9 mouse cellular contexts compared by ENCODE assay signal in genomic region chr7:109493319-109494316, GRCm38 (mm10). TPM values are rescaled to one million over a fixed set of nuclear protein-coding genes. Genes with fewer than 3 reads are reported as not detected.
DNase-seq lines count a peak whose midpoint lies in the region; ATAC-seq lines count a peak whose summit lies in the region.
"Had no signal": no experiment of that assay in that cellular context is flagged by ENCODE, and none has a peak within 500 bp of the region (broad histone marks: within the 10 kb centered on the region; RNA-seq: fewer than 3 reads in every experiment).

No protein-coding gene starts in this region.

- no peak overlapping the region; the same call in 1 of the 2 replicates for H3K9ac ChIP-seq in heart, embryonic 11.5 days (ENCODE audit: low read depth, low read length)
- H3K9ac ChIP-seq in neural tube, embryonic 12.5 days: peak overlapping the region; percentile 40; the same call in 1 of the 2 replicates

- no peaks in the 10 kb centered on the region for H3K36me3 ChIP-seq in heart, embryonic 11.5 days (ENCODE audit: control insufficient read depth, insufficient read depth, low read length)
- no peaks in the 10 kb centered on the region for H3K36me3 ChIP-seq in neural tube, embryonic 12.5 days

- H3K4me2 ChIP-seq in heart, embryonic 11.5 days: peak overlapping the region; percentile 56
- peak overlapping the region; percentile 55 for H3K4me2 ChIP-seq in neural tube, embryonic 12.5 days (replicated peaks)

- no peak for ATAC-seq in heart, embryonic 11.5 days (replicated peaks; ENCODE audit: insufficient number of reproducible peaks, low FRiP score, low TSS enrichment)
- peak; percentile 82 for ATAC-seq in neural tube, embryonic 12.5 days (ENCODE audit: low FRiP score, low read depth)
- ATAC-seq in inflammation-experienced regulatory T-cells, adult 6 months: no peak

- DNase-seq in heart, adult 9 months (ENCODE audit: low spot score in 2 of 2): no peak
- peak; percentile 69 for DNase-seq in cerebellum, adult 8-10 months
- DNase-seq in frontal cortex, adult 2 months (ENCODE audit: extremely low spot score in 1 of 2, low spot score in 1 of 2): peak; percentile 41 to 60
- DNase-seq in layer of hippocampus, postnatal 25 days (ENCODE audit: extremely low spot score in 1 of 2, low spot score in 1 of 2): peak; percentile 25 to 49
- no peak for DNase-seq in thymus, postnatal 25 days

- no peaks in the 10 kb centered on the region for H3K9me3 ChIP-seq in heart, embryonic 11.5 days (replicated peaks; ENCODE audit: control insufficient read depth, low read length)
- no peaks in the 10 kb centered on the region for H3K9me3 ChIP-seq in neural tube, embryonic 12.5 days

- peak overlapping the region; percentile 26 for H3K4me3 ChIP-seq in heart, embryonic 11.5 days (ENCODE audit: low read depth, low read length)
- 0 out of 2 replicates have a peak overlapping the region, but pooled peaks have one; percentile 11 for H3K4me3 ChIP-seq in neural tube, embryonic 12.5 days

- 18% methylated on average over 21 of the region's 21 CpGs for WGBS in heart, embryonic 11.5 days (ENCODE audit: insufficient replicate concordance)
- WGBS in neural tube, embryonic 12.5 days: 12% methylated on average over 21 of the region's 21 CpGs

- H3K27ac ChIP-seq in heart, embryonic 11.5 days (ENCODE audit: low read depth, low read length): no peak overlapping the region
- no peak overlapping the region for H3K27ac ChIP-seq in neural tube, embryonic 12.5 days

- peaks cover 26% of the 10 kb centered on the region for H3K27me3 ChIP-seq in heart, embryonic 11.5 days (ENCODE audit: control insufficient read depth, insufficient read depth, low read length)
- peaks cover 3% of the 10 kb centered on the region for H3K27me3 ChIP-seq in neural tube, embryonic 12.5 days (replicated peaks)

- peaks cover 4% of the 10 kb centered on the region; the same call in 1 of the 2 replicates for H3K4me1 ChIP-seq in heart, embryonic 11.5 days (ENCODE audit: control insufficient read depth, insufficient read depth, low read length)
- peaks cover 13% of the 10 kb centered on the region for H3K4me1 ChIP-seq in neural tube, embryonic 12.5 days

RNA-seq across cellular contexts. Expression of gene Trim66, which starts 14.3 kb away (rescaled TPM):
- 0.03 and 0.04 TPM in 2 replicates for polyA plus RNA-seq in heart, embryonic 11.5 days (2014; fragmentation: Nextera tagmentation; extraction: Ambion mirVana)
- polyA plus RNA-seq in frontal cortex, adult 2 months (2012; rRNA removed): 7.9 and 9.6 TPM in 2 replicates
- total RNA-seq in layer of hippocampus, postnatal 25 days (2021): 1 to 10 TPM; 4.5 to 5.0 TPM
- polyA plus RNA-seq in neural tube, embryonic 12.5 days (2016; fragmentation: Nextera tagmentation; extraction: Ambion mirVana): 0.05 and 0.14 TPM in 2 replicates
- polyA plus RNA-seq in inflammation-experienced regulatory T-cells, adult 6 months (2017; shearing (Covaris generic)): not detected

RNA-seq across cellular contexts. Expression of gene Rpl27a, which starts 25.3 kb away (rescaled TPM):
- 88.2 and 106 TPM in 2 replicates for polyA plus RNA-seq in heart, embryonic 11.5 days (2014; fragmentation: Nextera tagmentation; extraction: Ambion mirVana)
- 295 and 337 TPM in 2 replicates for polyA plus RNA-seq in frontal cortex, adult 2 months (2012; rRNA removed)
- 100 to 1,000 TPM; 129 to 142 TPM for total RNA-seq in layer of hippocampus, postnatal 25 days (2021)
- 88.0 and 90.4 TPM in 2 replicates for polyA plus RNA-seq in neural tube, embryonic 12.5 days (2016; fragmentation: Nextera tagmentation; extraction: Ambion mirVana)
- polyA plus RNA-seq in inflammation-experienced regulatory T-cells, adult 6 months (2017; shearing (Covaris generic)): 100 to 1,000 TPM; 216 to 323 (median 255) TPM

RNA-seq across cellular contexts. Expression of gene Stk33, which starts 54.7 kb away (rescaled TPM):
- polyA plus RNA-seq in heart, embryonic 11.5 days (2014; fragmentation: Nextera tagmentation; extraction: Ambion mirVana): 0.19 and 0.21 TPM in 2 replicates
- 2.1 and 2.6 TPM in 2 replicates for polyA plus RNA-seq in frontal cortex, adult 2 months (2012; rRNA removed)
- total RNA-seq in layer of hippocampus, postnatal 25 days (2021): 1 to 10 TPM; 1.1 to 1.3 TPM
- polyA plus RNA-seq in neural tube, embryonic 12.5 days (2016; fragmentation: Nextera tagmentation; extraction: Ambion mirVana): 6.4 and 8.7 TPM in 2 replicates
- not detected for polyA plus RNA-seq in inflammation-experienced regulatory T-cells, adult 6 months (2017; shearing (Covaris generic))
- total RNA-seq: CH12.LX had no signal

Comparison
In these comparisons a context has a peak if more than half of its experiments do, and no peak if none do; other contexts are left out.
1. DNase-seq: peak in cerebellum, adult 8-10 months (single experiment), frontal cortex, adult 2 months (2 of 2) and layer of hippocampus, postnatal 25 days (2 of 2); none in heart, adult 9 months (0 of 2) and thymus, postnatal 25 days (single experiment).